Mouse (Mus musculus) lung, embryonic 14.5 days (tissue): Measurements from ENCODE around the gene Abhd11. TPM values are rescaled to one million over a fixed set of nuclear protein-coding genes. Genes with fewer than 3 reads are reported as not detected.

Experiments used
- ATAC-seq: fragments of 200-750 bp; cut with Nextera tagmentation; 2 replicates; pipeline ENCODE4 v1.8.0; 2017; ENCODE audit warnings: mild to moderate bottlenecking, moderate TSS enrichment, moderate library complexity; ENCODE audit not compliant: insufficient read depth
- DNase-seq: peaks from one replicate; pipeline ENCODE4 v3.0.0-alpha.2; 2015
- H3K27ac ChIP-seq: fragments of 300-500 bp; sonication (generic); 2 replicates; pipeline ENCODE4 v1.5.1; 2014; ENCODE audit warnings: low read depth, mild to moderate bottlenecking, moderate library complexity
- H3K27me3 ChIP-seq: fragments of 300-500 bp; sonication (generic); 2 replicates; pipeline ENCODE4 v1.6.1; 2014; ENCODE audit warnings: low read length, control low read depth; ENCODE audit not compliant: insufficient read depth
- H3K36me3 ChIP-seq: fragments of 300-500 bp; sonication (generic); 2 replicates; pipeline ENCODE4 v1.6.1; 2014; ENCODE audit warnings: control low read depth; ENCODE audit not compliant: insufficient read depth
- H3K4me1 ChIP-seq: fragments of 300-500 bp; sonication (generic); 2 replicates; pipeline ENCODE4 v1.6.1; 2014; ENCODE audit warnings: antibody characterized with exemption, control low read depth; ENCODE audit not compliant: insufficient read depth
- H3K4me2 ChIP-seq: fragments of 300-500 bp; sonication (generic); 2 replicates; pipeline ENCODE4 v1.6.1; 2014; ENCODE audit warnings: mild to moderate bottlenecking
- H3K4me3 ChIP-seq: fragments of 300-500 bp; sonication (generic); 2 replicates; pipeline ENCODE4 v1.5.1; 2014; ENCODE audit warnings: low read depth, low read length
- H3K9ac ChIP-seq: fragments of 300-500 bp; sonication (generic); 2 replicates; pipeline ENCODE4 v1.6.1; 2014
- H3K9me3 ChIP-seq: fragments of 300-500 bp; sonication (generic); 2 replicates; pipeline ENCODE4 v1.6.1; 2016; ENCODE audit warnings: low read depth, low read length, control low read depth
- CTCF ChIP-seq: IDR thresholded peaks from 2 replicates; pipeline ENCODE4 v1.5.1; 2016; ENCODE audit warnings: antibody characterized with exemption, low read depth
- WGBS: fragments of 180-500 bp; shearing (Covaris S2); extraction: QIAGEN DNeasy Blood & Tissue Kit; methylation state at CpG from one replicate; pipeline ENCODE4 v1.1.7; 2014; 5-methylcytosine and 5-hydroxymethylcytosine counted together
- polyA plus RNA-seq: library from polyadenylated mRNA; unstranded; fragments of >200 nt; fragmentation: Nextera tagmentation; extraction: Ambion mirVana; gene quantifications from 2 replicates; pipeline ENCODE4 v1.2.1, GENCODE M21; 2014

Abhd11 gene
- polyA plus RNA-seq, 1 experiment from 2014 or later: 71.0 TPM

GRCm38 (mm10) chr5:135035608-135036359, 26.8 kb downstream of the Abhd11 start:
- H3K4me1 ChIP-seq: no peaks in the 10 kb centered on the region
- ATAC-seq: no peak
- peaks cover 22% of the 10 kb centered on the region; the same call in 1 of the 2 replicates for H3K36me3 ChIP-seq
- H3K9me3 ChIP-seq: no peaks in the 10 kb centered on the region
- DNase-seq: no peak
- 58% methylated on average over 18 of the region's 18 CpGs for WGBS
- TF ChIP-seq CTCF: no peak
- H3K4me2 ChIP-seq: no peak overlapping the region
- H3K4me3 ChIP-seq: no peak overlapping the region
- no peaks in the 10 kb centered on the region for H3K27me3 ChIP-seq
- H3K9ac ChIP-seq: no peak overlapping the region
- H3K27ac ChIP-seq: no peak overlapping the region

- no peak overlapping the region for H3K9ac ChIP-seq
- no peaks in the 10 kb centered on the region for H3K4me1 ChIP-seq
- ATAC-seq (no peak), DNase-seq (no peak)
- no peak for TF ChIP-seq CTCF
- WGBS: 88% methylated on average over 3 of the region's 3 CpGs
- H3K9me3 ChIP-seq: no peaks in the 10 kb centered on the region
- H3K27ac ChIP-seq: no peak overlapping the region
- H3K4me2 ChIP-seq: no peak overlapping the region
- no peaks in the 10 kb centered on the region for H3K27me3 ChIP-seq
- H3K36me3 ChIP-seq: peaks cover 34% of the 10 kb centered on the region
- H3K4me3 ChIP-seq: no peak overlapping the region
These were observed 29.0 kb downstream of the Abhd11 start for GRCm38 (mm10) chr5:135037946-135038345.

GRCm38 (mm10) chr5:135039541-135039940, 30.6 kb downstream of the Abhd11 start:
- Histone ChIP-seq H3K4me1 (no peaks in the 10 kb centered on the region), H3K9me3 (no peaks in the 10 kb centered on the region), H3K4me2 (no peak overlapping the region), H3K27ac (no peak overlapping the region), H3K9ac (no peak overlapping the region), H3K36me3 (peaks cover 38% of the 10 kb centered on the region), H3K27me3 (no peaks in the 10 kb centered on the region), H3K4me3 (no peak overlapping the region)
- WGBS: 82% methylated on average over 9 of the region's 9 CpGs
- no peak for DNase-seq
- no peak for TF ChIP-seq CTCF
- no peak for ATAC-seq

DNA sequence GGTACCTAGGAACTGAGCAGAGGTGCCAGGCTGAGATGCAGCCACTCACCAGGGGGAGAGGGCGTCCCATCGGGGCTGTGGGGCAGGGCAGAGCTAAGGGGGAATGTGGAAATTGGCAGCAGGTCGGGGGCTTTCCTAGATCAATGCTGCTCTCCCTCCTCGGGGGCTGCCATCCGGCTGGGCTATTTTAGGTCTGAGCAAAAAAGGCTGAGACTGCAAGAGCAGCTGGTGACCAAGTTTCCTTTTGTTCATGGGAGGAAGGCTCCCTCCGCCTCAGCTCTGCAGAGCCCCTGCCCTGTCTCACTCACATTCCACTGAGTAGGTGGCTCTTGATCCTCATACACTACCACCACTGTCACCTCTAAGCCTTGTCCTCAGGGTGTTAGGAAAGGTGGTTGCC, 31.1 kb downstream of the Abhd11 start:
- TF ChIP-seq CTCF: no peak
- Histone ChIP-seq H3K27me3 (no peaks in the 10 kb centered on the region), H3K9me3 (no peaks in the 10 kb centered on the region), H3K4me3 (no peak overlapping the region), H3K4me1 (no peaks in the 10 kb centered on the region), H3K27ac (no peak overlapping the region), H3K9ac (no peak overlapping the region), H3K4me2 (no peak overlapping the region), H3K36me3 (peaks cover 43% of the 10 kb centered on the region)
- WGBS: 59% methylated on average over 6 of the region's 6 CpGs
- no peak for DNase-seq
- no peak for ATAC-seq

DNA sequence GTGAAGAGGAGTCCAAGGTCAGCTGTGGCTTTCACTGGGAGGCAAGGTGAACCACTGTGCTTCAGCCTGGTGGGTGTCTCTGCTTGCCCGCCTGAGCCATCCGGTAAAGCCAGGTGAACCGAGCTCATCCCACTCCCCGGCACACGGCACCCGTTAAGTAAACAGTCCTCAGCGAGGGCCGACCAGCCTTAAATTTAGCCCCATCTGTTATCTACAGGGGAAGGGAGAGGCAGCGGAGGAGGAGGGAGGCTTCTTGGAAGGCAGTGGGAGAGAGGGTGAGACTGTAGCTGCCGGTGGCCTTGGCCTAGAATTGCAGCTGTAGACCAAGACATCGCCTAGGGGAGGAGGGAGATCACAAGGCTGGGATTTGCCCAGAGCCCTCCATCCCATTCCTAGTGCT, 31.8 kb downstream of the Abhd11 start:
- WGBS: 36% methylated on average over 11 of the region's 11 CpGs
- Histone ChIP-seq H3K4me1 (no peaks in the 10 kb centered on the region), H3K27ac (no peak overlapping the region), H3K9ac (no peak overlapping the region), H3K9me3 (no peaks in the 10 kb centered on the region), H3K27me3 (no peaks in the 10 kb centered on the region), H3K36me3 (peaks cover 50% of the 10 kb centered on the region), H3K4me2 (no peak overlapping the region), H3K4me3 (no peak overlapping the region)
- TF ChIP-seq CTCF: no peak
- DNase-seq: no peak
- 0 out of 2 replicates have a peak, but pooled peaks have one; percentile 28 for ATAC-seq

DNA sequence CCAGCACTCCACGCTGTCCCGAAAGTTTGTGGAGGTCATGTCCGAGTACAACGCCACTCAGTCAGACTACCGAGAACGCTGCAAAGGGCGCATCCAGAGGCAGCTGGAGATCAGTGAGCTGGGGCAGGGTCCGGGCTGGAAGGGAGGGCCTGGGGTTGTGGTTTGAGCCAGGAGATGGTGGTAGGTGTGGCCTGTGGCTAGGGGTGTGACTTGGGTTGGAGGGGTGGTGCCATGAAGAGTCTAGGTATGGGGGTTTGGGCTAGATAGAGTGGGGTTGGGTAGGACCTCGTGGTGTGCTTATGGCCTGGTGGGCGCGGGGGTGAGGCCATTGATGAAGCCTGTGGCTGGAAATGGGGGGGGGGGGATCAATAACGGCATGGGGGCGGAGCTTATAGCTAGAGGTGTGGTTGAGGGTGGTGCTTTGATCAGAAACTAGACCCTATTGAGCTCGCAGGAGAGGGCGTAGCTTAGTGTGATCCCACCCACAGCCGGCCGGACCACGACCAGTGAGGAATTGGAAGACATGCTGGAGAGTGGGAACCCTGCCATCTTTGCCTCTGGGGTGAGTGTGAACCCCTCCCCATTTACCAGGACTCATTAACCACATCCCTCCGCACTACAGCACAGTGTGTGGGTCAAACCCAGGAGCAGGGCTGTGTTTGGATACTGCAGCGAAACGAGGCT, 33.3 kb downstream of the Abhd11 start:
- H3K9ac ChIP-seq: no peak overlapping the region
- H3K9me3 ChIP-seq: no peaks in the 10 kb centered on the region
- peaks cover 44% of the 10 kb centered on the region for H3K36me3 ChIP-seq
- H3K4me2 ChIP-seq: no peak overlapping the region
- TF ChIP-seq CTCF: no peak
- no peak overlapping the region for H3K27ac ChIP-seq
- no peak overlapping the region for H3K4me3 ChIP-seq
- 54% methylated on average over 19 of the region's 21 CpGs for WGBS
- H3K4me1 ChIP-seq: no peaks in the 10 kb centered on the region
- ATAC-seq: no peak; the same call in 1 of the 2 replicates
- DNase-seq: no peak
- no peaks in the 10 kb centered on the region for H3K27me3 ChIP-seq

GRCm38 (mm10) chr5:135044575-135044974, 35.6 kb downstream of the Abhd11 start:
- no peak overlapping the region for H3K27ac ChIP-seq
- no peak for TF ChIP-seq CTCF
- DNase-seq (no peak), ATAC-seq (no peak)
- no peaks in the 10 kb centered on the region for H3K4me1 ChIP-seq
- H3K4me2 ChIP-seq: no peak overlapping the region
- no peaks in the 10 kb centered on the region for H3K9me3 ChIP-seq
- H3K4me3 ChIP-seq: no peak overlapping the region
- no peaks in the 10 kb centered on the region for H3K27me3 ChIP-seq
- H3K9ac ChIP-seq: no peak overlapping the region
- peaks cover 52% of the 10 kb centered on the region for H3K36me3 ChIP-seq
- WGBS: 88% methylated on average over 3 of the region's 3 CpGs
